Mouse (Mus musculus) cortical plate, adult 2 months (tissue): ENCODE results near the gene Fgd6.

Experiments
- CTCF ChIP-seq: fragments of 200-500 bp; IDR thresholded peaks from 2 replicates; pipeline ENCODE4 v1.5.1; 2011; ENCODE audit warnings: mild to moderate bottlenecking, control low read depth, low read length; ENCODE audit not compliant: insufficient read depth; ENCODE audit errors: extremely low read depth
- POLR2A ChIP-seq: fragments of 200-500 bp; IDR thresholded peaks from 2 replicates; pipeline ENCODE4 v1.6.1; 2011; ENCODE audit warnings: mild to moderate bottlenecking, low read length, control low read depth; ENCODE audit not compliant: insufficient read depth; ENCODE audit errors: extremely low read depth

GRCm38 (mm10) chr10:94090032-94090431 lies 54.2 kb downstream of the Fgd6 start:
- TF ChIP-seq POLR2A (no peak), CTCF (no peak)
